Mouse (Mus musculus) heart, postnatal 0 days (tissue): ENCODE results near the gene Hivep2.

Experiments
- CTCF ChIP-seq: IDR thresholded peaks from 2 replicates; pipeline ENCODE4 v1.5.1; 2016; ENCODE audit warnings: antibody characterized with exemption, control low read depth, low read depth
- EP300 ChIP-seq: IDR thresholded peaks from 2 replicates; pipeline ENCODE4 v1.6.1; 2016; ENCODE audit warnings: antibody characterized with exemption, low read depth

GRCm38 (mm10) chr10:13984233-13984632, 18.4 kb downstream of the Hivep2 start:
- TF ChIP-seq CTCF (no peak), EP300 (no peak)
